Mouse (Mus musculus): ENCODE data around the gene Rbks. TPM values are rescaled to one million over a fixed set of nuclear protein-coding genes. Genes with fewer than 3 reads are reported as not detected.
A peak's percentile ranks its signal among the peaks of the same experiment; 100 is the strongest.

The Rbks gene
- total RNA-seq (2017), result 3.6 and 7.2 TPM in 2 replicates

DNA sequence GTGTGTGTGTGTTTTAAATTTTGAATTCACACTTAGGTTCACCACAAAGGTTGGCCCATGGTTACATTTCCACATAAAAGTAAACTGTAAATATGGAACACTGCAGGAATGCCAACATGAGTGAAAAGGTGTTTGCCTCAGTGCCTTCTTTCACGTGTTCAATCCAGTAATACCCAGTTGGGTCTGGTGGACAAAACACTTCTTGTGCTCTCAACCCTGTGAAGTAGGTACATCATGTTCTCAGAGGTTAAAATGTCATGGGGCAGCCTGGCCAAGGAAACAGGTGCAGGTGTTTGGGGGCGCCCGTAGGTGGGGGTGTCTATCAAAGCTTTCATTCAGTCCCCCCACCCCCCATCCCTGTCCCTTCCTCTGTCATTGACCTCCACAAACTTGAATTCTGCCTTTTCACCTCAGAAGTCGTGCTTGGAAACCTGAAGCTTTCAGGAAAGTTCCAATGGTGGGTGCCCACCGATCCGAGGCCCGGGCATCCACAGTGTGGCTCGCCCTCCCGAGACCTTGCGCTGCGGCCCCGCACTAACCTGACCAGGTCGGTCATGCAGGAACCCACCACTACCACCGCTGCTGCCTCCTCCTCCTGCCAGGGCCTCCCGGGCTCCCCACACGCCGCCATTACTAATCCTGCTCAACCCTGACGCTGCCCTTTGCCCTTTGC lies at the start of gene Rbks:
Rbks (minus strand) TSS at position 657 of the 673 bp plus-strand sequence.
- ATAC-seq (ENCODE audit: extremely low read depth, insufficient number of reproducible peaks, low FRiP score, poor library complexity, severe bottlenecking), result peak; percentile 74; the same call in 1 of the 2 replicates

DNA sequence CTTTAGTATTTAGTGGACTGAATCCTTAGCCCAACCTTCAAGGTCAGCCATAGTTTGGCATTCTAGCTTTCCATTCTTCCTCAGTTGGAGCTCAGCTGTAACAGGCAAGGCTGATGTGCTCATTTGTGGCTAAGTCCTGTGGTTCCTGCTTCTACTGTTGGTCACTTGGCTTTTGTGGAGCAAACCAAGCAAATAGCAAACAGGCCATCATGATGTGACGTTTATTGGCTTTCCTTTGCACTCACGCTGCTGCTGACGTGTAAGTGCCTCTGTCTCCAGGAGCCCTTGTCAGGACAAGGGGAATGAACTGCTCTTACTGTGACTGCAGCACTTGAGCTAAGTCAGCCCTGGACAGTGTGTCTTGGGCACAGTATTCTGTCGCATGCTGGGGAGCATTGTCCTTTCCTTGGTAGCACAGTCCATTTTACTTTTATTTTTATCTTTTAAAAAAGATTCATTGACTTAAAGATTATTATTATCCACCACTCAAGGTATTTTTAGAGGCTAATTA lies 45.1 kb upstream of the Rbks start:
- no peak for ATAC-seq (ENCODE audit: extremely low read depth, insufficient number of reproducible peaks, low FRiP score, poor library complexity, severe bottlenecking)

DNA sequence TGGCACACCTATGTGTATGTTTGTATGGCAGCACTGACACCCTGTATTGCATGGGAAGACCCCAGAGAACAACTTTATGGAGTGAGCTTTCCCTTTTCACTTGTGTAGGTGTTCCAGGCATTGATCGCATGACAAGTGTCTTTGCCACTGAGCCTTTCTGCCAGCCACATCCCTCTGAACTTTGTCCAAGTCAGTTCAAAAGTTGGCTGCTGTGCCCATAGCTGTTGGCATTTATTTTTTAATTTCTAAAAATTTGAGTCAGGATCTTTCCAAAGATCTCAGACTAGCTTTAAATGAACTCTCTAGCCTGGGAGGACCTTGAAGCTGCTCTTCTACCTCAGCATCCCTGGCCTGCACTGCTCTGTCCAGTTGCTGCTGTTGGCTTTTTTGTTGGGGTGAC lies 44.5 kb upstream of the Rbks start:
- ATAC-seq (ENCODE audit: extremely low read depth, insufficient number of reproducible peaks, low FRiP score, poor library complexity, severe bottlenecking), result no peak

DNA sequence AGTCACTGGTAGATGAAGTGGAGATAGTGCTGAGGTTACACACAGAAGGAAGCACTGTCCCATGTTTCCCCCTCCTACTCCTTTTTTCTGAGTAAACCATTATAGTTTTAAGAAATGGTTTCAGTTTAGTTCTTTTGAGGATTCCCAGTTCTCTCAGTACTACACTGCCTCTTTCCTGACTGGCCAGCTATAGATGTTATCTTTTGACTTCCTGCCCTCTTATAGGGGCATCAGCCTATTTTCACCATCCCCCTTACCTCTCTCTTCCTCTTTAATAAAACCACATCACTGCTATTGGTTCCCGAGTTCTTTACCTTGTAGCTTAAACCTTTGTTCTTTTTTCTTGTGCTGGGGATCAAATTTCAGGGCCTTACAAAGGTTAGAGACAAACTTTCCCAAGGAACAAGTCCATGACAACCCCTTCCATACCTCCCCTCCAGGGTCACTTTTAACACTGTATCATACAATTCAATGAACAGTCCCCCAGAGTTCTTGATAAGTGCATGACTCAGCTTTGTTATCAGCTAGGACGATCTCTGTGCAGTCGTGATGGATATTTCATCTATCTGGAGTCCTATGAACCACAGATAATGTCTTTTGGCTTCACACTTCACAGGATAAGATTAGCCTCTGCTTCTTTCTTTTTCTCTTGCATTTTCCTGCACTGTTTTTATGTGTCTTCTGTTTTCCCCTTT lies 35.4 kb upstream of the Rbks start:
- ATAC-seq (ENCODE audit: extremely low read depth, insufficient number of reproducible peaks, low FRiP score, poor library complexity, severe bottlenecking), result no peak

DNA sequence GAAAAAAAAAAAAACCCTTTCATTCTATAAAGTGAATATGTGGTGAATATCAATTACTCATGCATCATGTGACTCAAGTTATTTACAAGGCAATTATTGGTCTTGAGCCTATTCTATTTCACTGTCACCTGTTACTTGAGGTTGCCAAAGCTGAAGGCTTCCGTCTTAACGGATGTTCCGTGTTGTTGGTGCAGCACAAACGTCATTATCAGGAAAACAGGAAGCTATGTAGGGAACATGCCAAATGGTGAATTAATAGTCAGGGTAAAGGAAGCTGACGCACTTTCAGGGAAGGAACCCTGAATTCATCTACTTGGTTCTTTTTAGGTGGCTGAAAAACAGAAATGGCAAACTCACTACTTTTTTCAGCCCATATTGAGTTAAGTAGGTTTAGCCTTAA lies 30.0 kb upstream of the Rbks start:
- peak; percentile 70; the same call in 1 of the 2 replicates for ATAC-seq (ENCODE audit: extremely low read depth, insufficient number of reproducible peaks, low FRiP score, poor library complexity, severe bottlenecking)

DNA sequence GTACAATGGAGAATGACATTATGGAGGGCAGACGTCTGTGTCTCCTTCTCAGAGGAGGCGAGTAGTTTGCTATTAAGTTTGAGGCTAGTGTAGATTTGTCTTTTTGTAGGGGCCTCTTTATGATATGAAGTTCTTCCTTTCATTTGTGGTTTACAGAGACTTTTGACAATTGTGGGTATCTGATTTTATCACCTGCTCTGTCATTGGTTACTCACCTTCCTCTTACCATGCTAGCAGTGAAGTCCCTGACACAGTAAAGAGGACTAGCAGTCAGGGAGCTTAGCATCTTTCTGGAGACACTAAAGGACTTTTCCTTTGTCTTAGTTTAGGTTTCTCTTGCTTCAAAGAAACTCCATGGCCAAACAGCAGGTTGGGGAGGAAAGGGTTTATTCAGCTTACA lies 28.5 kb upstream of the Rbks start:
- ATAC-seq (ENCODE audit: extremely low read depth, insufficient number of reproducible peaks, low FRiP score, poor library complexity, severe bottlenecking), result no peak

DNA sequence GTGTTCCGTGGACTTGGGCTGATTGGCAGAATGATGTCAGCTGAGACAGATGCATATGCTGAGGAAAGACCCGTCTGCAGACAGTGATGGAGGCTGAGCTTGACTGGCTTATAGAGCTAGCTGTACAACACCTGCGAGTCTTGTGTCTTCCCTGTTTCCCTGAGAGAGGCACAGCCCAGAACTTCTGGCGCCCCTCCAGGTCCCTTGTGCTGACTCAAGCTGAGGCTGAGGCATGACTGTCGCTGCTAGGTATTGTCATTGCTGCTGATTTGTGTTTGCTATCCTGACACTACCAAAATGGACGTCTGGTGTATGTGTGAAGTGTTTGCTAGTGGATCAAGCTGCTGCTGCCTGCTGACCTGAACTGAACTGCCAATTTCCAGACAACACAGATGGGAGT lies 27.1 kb upstream of the Rbks start:
- no peak for ATAC-seq (ENCODE audit: extremely low read depth, insufficient number of reproducible peaks, low FRiP score, poor library complexity, severe bottlenecking)

DNA sequence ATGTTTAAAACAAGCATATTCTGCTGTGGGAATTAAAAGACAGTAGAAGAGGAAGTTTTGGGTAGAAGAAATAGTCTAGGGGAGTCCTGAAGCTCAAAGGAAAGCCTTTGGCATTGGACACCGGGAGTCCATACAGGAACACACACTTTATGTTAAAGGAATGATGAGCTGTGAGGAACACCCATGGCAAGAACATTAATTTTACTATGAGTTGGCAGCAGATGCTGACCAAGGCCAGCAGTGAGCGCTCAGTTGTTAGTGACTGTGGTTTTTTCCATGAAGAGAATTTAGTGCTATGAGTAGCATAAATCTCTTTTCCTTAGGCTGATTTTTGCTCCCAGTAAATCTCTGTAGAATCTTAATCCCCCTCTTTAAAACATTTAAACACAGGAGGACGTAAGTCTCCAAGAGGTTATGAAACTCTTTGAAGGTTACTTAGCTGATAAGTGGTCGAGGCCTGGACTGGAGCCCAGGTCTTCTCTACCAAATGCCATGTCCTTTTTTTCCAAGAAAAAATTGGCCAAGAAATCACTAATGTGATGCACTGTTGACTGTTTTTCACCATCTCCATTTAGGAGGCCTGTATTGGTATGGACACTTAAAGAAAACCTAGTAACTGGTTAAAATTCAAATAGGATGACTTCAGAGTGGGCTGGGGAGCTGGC lies 18.2 kb upstream of the Rbks start:
- no peak for ATAC-seq (ENCODE audit: extremely low read depth, insufficient number of reproducible peaks, low FRiP score, poor library complexity, severe bottlenecking)

DNA sequence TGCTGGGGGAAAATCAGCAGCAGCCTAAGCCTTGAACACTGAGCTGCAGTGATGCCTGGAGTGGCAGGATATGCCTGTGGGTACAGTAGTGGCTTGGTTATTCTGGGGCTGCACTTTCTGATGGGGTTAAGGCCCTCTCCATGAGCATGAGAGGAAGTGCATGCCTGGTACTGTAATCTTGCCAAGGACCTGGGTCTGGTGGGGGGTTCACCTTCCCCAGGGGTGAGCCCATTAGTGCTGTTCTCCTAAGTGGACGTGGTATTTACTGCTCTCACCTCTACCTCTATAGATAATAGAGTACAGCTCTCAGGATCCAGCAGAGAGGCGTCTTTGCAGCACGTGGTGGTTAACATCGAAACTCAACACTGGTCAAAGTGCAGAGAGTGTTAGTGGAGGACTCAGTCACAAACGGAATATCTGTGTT lies 16.4 kb upstream of the Rbks start:
- ATAC-seq (ENCODE audit: extremely low read depth, insufficient number of reproducible peaks, low FRiP score, poor library complexity, severe bottlenecking), result peak; percentile 13; the same call in 1 of the 2 replicates

DNA sequence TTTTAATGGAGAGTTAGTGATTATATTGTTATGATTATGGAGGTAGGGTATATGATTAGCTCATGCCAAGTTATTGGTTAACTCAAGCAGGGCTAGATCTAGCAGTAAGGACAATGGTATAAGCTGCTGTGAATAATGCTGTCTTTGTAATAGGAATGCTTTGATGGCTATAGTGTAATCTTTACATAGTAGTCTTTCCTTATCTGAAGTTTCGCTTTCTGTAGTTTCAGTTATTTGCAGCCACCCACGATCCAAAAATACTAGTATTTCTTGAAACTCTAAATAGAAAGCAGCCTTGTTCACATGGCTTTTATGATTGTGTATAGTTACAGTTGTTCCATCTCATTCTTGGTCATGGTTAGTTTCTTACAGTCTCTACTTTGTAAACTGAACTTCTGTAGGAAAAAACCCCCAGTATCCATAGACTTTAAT lies 15.9 kb upstream of the Rbks start:
- no peak for ATAC-seq (ENCODE audit: extremely low read depth, insufficient number of reproducible peaks, low FRiP score, poor library complexity, severe bottlenecking)

DNA sequence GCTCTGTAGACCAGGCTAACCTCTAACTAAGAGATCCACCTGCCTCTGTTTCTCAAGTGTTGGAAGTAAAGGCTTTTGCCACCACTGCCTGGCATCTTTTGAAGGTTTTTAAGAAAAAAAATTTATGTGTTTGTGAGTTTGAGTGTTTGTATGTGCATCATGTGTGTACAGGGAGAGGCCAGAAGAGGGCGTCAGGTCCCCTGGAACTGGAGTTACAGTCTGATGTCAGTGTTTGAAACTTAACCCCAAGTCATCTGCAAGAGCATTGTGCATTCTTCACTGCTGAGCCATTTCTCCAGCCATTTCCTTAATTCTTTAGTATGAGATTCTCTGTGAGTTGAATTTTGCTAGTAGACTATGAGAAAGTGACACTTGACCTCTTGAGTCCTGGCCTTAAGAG lies 12.0 kb upstream of the Rbks start:
- ATAC-seq (ENCODE audit: extremely low read depth, insufficient number of reproducible peaks, low FRiP score, poor library complexity, severe bottlenecking), result peak; percentile 33; the same call in 1 of the 2 replicates

DNA sequence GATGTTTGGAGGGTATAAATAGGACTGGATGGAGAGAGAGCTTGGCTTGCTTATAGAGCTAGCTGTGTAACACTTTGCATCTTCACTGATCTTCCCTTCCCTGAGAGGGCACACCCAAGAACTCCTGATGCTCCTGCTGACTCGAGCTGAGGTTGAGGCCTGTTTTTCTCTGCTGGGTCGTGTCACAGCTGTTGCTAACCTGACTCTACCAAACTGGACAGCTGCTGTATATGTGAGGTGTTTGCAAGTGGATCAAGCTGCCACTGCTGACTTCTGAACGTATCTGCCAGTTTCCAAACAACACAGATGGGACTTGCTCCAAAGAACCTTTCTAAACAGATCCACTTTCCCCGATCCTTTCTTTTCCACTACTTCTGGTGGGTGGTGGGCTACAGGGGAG lies 9.4 kb upstream of the Rbks start:
- ATAC-seq (ENCODE audit: extremely low read depth, insufficient number of reproducible peaks, low FRiP score, poor library complexity, severe bottlenecking), result no peak

DNA sequence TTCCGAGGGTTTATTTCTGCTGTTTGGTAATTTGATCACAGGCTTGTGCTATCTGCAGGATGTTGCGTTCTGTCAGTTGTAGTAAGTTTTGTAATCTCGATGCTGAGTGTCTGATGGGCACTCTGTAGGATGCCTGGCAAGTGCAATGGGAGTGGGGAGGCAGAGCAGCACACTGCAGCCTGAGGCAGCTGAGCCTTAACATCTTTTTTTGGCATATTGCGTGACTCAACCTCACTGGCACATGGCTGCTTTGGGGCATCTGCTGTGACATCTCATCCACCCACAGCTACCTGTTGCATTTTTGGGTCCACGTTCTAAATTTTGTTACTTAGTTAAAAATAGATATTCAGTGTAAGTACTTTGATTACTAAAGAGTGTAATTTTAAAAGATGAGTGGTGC lies 7.5 kb upstream of the Rbks start:
- ATAC-seq (ENCODE audit: extremely low read depth, insufficient number of reproducible peaks, low FRiP score, poor library complexity, severe bottlenecking), result no peak

DNA sequence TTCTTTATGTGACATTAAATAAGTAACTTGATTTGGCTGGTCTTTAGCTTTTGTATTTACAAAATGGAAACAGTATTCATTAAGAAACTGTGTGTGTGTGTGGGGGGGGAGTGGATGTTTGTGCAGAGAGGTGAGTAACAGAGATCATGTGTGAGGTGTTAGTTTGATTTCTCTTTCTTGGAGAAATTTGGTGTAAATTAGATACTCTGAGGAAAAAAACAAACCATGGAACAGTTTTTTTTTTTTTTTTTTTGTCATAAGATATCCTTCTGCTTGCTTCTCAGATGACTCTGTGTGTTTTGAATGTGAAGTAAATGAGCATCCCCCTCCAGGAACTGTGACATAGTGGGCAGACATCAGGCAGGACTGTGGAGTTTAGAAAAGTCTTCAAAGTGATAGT lies 2.0 kb upstream of the Rbks start:
- no peak for ATAC-seq (ENCODE audit: extremely low read depth, insufficient number of reproducible peaks, low FRiP score, poor library complexity, severe bottlenecking)

DNA sequence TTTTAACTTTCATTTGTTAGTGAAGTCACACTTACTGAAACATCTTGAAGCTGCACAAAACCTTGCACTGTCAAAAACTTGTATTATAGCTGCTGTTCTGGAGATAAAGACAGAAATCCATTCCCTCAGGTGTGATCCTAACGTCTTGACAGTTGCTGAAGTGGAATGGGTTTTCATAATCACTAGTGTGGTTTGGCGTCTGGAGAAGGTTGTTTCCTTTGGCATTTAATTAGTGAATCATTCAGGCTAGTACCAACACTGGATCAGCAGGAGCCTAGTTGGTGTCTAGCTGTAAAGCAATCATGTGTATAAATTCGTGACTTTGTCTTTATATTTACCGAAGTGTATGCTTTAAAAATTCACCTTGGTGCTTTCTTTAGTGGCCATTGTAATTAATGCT lies 1.5 kb upstream of the Rbks start:
- ATAC-seq (ENCODE audit: extremely low read depth, insufficient number of reproducible peaks, low FRiP score, poor library complexity, severe bottlenecking), result no peak

DNA sequence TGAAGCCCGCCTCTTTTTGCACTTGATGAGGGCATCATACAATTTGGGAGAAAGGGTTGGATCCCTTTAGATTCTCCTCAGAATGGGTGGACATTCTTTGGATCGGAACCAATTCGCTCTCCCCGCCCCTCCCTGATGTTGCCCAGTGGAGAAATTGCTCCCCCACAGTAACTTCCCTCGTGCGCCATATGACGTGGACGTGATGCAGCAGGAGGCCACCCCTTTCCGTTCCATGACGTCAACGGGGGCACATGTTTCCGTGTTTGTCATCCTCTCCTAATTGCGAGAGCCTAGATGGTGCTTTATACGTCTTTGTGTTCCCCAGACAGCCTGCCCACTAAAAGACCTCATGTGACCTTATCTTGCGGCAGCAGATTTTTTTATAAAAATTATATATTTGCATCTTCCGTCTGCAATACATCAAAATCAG lies 885 bp upstream of the Rbks start:
- peak; percentile 93 for ATAC-seq (ENCODE audit: extremely low read depth, insufficient number of reproducible peaks, low FRiP score, poor library complexity, severe bottlenecking)

DNA sequence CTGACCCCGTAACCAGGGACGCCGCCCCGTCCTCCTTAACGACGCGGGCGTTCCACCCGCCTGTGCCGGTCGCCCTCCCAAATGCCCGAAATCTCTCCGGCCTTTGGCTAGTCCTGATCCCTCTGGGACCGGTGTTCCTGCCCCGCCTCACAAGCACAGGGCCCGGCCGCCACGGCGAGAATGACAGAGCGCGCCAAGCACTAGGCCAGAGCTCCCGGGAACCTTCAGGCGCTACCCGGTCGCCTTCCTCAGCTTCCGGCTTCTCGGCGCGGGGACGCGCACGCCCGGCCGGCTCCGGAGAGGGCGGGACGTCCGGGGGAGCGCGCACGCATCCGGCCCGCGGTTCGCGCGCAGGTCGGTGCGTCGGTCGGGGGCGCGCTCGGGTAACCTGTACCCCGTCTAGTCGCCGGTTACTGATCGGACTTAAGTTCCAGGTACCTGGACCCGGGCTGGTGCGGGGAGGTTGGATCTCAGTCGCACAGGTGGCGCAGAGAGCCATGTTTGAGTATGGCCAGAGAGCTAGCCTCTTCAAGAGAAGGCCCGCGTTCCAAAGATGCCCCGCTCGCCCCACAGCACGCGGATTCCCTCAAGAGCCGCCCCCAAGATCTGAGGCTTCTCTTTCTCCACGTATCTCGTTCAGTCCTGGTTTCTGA lies 343 bp upstream of the Rbks start, which contains the start of gene Babam2:
Babam2 (plus strand) TSS at position 41 of the 653 bp plus-strand sequence.
- ATAC-seq (ENCODE audit: extremely low read depth, insufficient number of reproducible peaks, low FRiP score, poor library complexity, severe bottlenecking), result peak; percentile 48

DNA sequence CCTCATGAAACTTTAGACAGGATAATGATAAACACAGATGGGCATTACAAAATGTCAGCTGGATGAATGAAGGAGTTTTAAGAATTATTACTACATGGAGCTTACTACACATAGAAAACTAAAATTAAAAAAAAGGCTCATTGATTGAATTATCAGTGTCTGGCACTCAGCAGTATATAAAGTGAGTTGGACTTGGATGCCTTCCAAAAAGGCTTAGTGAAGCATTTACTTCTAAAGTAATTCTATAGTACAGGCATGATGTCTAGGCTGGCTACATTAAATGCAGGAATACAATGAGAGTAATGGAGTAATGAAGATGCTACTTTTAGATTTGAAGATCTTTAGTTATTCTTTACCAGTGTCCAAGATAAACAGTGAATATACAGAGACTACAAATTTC lies 4.2 kb downstream of the Rbks start:
- ATAC-seq (ENCODE audit: extremely low read depth, insufficient number of reproducible peaks, low FRiP score, poor library complexity, severe bottlenecking), result no peak

DNA sequence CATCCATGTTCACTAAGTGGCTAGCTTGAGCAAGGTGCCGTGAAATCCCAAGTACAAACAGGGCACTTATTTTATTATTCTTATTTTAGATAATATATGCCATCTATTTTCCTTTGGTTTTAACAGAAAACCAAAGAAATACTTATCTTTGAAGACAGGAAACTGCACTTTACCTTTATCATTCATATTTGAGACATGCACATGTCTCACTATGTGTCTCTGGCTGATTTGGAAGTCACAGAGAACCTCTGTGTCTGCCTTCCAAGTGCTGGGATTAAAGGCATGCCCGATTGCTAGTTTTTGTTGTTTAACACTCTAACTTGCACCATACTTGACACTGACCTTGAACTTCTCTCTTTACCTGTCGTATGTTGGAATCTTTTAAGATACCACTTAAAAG lies 9.5 kb downstream of the Rbks start:
- no peak for ATAC-seq (ENCODE audit: extremely low read depth, insufficient number of reproducible peaks, low FRiP score, poor library complexity, severe bottlenecking)

All from neutrophil, adult 5-6 weeks (primary cell).